Mouse (Mus musculus) intestine, embryonic 16.5 days (tissue): ENCODE data around the gene Mvb12b. TPM values are rescaled to one million over a fixed set of nuclear protein-coding genes. Genes with fewer than 3 reads are reported as not detected.

Source experiments
- ATAC-seq: fragments of 200-750 bp; cut with Nextera tagmentation; 2 replicates; pipeline ENCODE4 v1.8.0; 2017; ENCODE audit warnings: moderate TSS enrichment, moderate library complexity
- H3K27ac ChIP-seq: fragments of 300-500 bp; sonication (generic); 2 replicates; pipeline ENCODE4 v1.5.1; 2014; ENCODE audit warnings: mild to moderate bottlenecking, low read length
- H3K27me3 ChIP-seq: fragments of 300-500 bp; sonication (generic); replicated peaks from 2 replicates; pipeline ENCODE4 v1.6.1; 2014; ENCODE audit warnings: low read length, control low read depth, mixed read lengths; ENCODE audit not compliant: control insufficient read depth, insufficient read depth
- H3K36me3 ChIP-seq: fragments of 300-500 bp; sonication (generic); 2 replicates; pipeline ENCODE4 v1.6.1; 2014; ENCODE audit warnings: low read length, control low read depth; ENCODE audit not compliant: control insufficient read depth, insufficient read depth
- H3K4me1 ChIP-seq: fragments of 300-500 bp; sonication (generic); 2 replicates; pipeline ENCODE4 v1.6.1; 2014; ENCODE audit warnings: low read length, control low read depth, mixed read lengths; ENCODE audit not compliant: control insufficient read depth, insufficient read depth
- H3K4me2 ChIP-seq: fragments of 300-500 bp; sonication (generic); 2 replicates; pipeline ENCODE4 v1.6.1; 2014; ENCODE audit warnings: low read depth, low read length, control low read depth
- H3K4me3 ChIP-seq: fragments of 300-500 bp; sonication (generic); 2 replicates; pipeline ENCODE4 v1.5.1; 2014; ENCODE audit warnings: mild to moderate bottlenecking, low read length
- H3K9ac ChIP-seq: fragments of 300-500 bp; sonication (generic); 2 replicates; pipeline ENCODE4 v1.6.1; 2014; ENCODE audit warnings: low read depth, low read length
- H3K9me3 ChIP-seq: fragments of 300-500 bp; sonication (generic); 2 replicates; pipeline ENCODE4 v1.6.1; 2016; ENCODE audit warnings: low read length, control low read depth; ENCODE audit not compliant: control insufficient read depth
- WGBS: fragments of 180-500 bp; shearing (Covaris S2); extraction: QIAGEN DNeasy Blood & Tissue Kit; methylation state at CpG from one replicate; pipeline ENCODE4 v1.1.7; 2014; 5-methylcytosine and 5-hydroxymethylcytosine counted together
- polyA plus RNA-seq: library from polyadenylated mRNA; unstranded; fragments of >200 nt; fragmentation: Nextera tagmentation; extraction: Ambion mirVana; gene quantifications from 2 replicates; pipeline ENCODE4 v1.2.1, GENCODE M21; 2015

Gene Mvb12b
- polyA plus RNA-seq, 1 experiment from 2014 or later: 7.9 TPM

DNA sequence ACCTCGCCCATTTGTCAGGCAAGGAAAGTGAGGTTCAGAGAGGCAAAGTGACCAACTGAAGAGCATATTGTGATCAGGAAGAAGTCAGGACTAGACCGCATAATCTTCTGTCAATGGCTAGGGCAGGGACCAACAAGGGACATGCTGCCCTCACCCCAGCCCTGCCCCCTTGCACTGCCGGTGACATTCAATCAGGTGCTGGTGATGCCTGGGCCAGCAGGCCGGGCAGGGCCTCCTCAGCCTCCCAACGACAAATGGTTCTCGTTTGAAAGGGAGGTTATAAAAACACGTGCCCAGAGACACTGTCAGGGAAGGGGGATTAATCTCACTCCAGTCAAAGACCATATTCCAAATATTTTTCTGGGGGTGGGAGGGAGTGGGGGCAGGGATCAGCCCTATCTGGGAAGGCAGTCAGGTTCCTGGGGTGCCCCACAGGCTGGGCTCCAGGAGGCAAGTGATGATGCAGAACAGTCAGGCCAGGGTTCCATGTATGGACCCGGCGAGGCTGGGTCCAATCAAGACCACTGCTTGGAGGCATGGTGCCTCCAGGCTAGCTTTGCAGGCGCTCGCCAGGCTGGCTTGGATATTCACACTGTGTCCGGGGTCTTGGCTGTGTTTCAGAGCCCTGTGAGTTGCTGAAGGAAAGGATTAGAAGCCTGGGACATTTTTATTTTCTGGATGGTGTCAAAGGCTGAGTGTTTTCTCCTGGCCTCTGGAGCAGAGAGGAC, 168.2 kb downstream of the Mvb12b start:
- Histone ChIP-seq H3K4me2 (no peak overlapping the region), H3K9me3 (no peaks in the 10 kb centered on the region), H3K4me1 (peaks cover 4% of the 10 kb centered on the region), H3K27ac (no peak overlapping the region), H3K27me3 (peaks cover 4% of the 10 kb centered on the region), H3K9ac (no peak overlapping the region), H3K4me3 (no peak overlapping the region), H3K36me3 (no peaks in the 10 kb centered on the region)
- 54% methylated on average over 12 of the region's 12 CpGs for whole genome bisulfite sequencing
- no peak for ATAC-seq

DNA sequence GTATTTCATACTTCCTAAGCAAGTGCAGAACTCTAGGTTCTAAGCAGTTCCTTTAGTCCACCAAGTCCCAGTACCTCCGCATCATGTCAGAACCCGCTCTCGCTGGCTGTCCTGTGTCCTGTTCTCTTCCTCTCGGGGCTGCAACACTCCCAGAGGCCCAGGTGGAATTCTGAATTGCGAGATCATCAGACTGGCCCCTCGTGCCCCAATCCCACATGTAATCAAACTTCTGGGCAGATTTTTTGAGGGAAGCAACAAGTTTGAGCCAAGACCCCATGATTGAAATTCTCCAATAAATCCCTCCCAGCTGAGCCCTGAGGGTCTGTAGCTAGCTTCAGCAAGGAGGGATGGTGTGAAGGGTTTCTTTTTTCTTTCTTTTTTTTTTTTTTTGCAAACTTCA, 169.2 kb downstream of the Mvb12b start:
- no peak for ATAC-seq
- WGBS: 72% methylated on average over 6 of the region's 6 CpGs
- peaks cover 4% of the 10 kb centered on the region for H3K4me1 ChIP-seq
- no peak overlapping the region for H3K9ac ChIP-seq
- no peaks in the 10 kb centered on the region for H3K9me3 ChIP-seq
- H3K4me2 ChIP-seq: no peak overlapping the region
- H3K4me3 ChIP-seq: no peak overlapping the region
- H3K27me3 ChIP-seq: peaks cover 4% of the 10 kb centered on the region
- H3K27ac ChIP-seq: no peak overlapping the region
- H3K36me3 ChIP-seq: no peaks in the 10 kb centered on the region

DNA sequence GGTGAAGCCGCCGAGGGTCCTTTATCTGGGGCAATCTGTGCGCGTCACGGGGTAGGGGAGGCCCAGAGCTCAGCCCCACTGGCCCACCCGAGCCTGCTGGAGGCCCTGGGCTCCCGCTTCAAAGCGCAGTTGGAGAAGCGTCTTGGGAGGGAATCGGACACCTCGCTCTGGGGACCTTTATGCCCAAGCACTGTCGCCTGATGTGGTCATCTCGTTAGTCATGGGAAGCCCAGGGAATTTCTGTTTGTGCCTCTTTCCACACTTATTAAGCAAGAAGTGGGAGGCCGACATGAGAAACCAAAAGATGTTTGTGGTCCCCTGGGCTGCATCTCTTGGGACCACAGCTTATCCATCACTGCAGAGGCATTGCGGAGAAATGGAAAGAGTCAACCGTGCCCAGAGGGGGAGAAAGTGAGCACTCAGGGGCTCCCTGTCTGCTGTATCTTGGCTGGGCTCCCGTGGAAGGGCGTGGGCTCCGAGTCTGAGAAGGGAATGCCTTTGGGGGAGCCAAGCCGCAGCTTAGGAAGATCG, 169.9 kb downstream of the Mvb12b start:
- no peaks in the 10 kb centered on the region for H3K36me3 ChIP-seq
- no peak overlapping the region for H3K9ac ChIP-seq
- no peak overlapping the region for H3K4me2 ChIP-seq
- H3K4me1 ChIP-seq: peaks cover 4% of the 10 kb centered on the region
- no peak for ATAC-seq
- no peaks in the 10 kb centered on the region for H3K9me3 ChIP-seq
- no peak overlapping the region for H3K4me3 ChIP-seq
- no peak overlapping the region for H3K27ac ChIP-seq
- H3K27me3 ChIP-seq: peaks cover 4% of the 10 kb centered on the region
- WGBS: 29% methylated on average over 21 of the region's 21 CpGs

DNA sequence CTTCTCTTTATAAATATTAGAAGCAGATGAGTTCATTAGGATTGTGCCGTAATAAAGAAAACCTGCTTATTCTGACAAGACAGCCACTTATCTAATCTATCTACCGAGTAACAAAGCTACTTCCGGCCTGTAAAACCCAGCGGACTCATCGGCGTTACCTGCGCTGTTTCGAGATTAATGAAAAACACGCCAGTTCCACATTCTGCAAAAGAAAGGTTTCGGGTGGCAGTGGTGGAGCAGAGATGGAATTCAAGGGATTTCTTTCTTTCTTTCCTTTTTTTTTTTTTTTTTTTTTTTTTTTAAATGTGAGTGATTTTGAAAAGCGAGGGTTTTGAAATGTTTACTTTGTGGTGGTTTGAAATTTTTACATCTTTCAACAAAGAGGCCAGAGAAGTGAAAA, 170.4 kb downstream of the Mvb12b start:
- Histone ChIP-seq H3K27me3 (peaks cover 4% of the 10 kb centered on the region), H3K27ac (no peak overlapping the region), H3K4me2 (0 out of 2 replicates have a peak overlapping the region, but pooled peaks have one; percentile 10), H3K4me1 (peaks cover 4% of the 10 kb centered on the region), H3K4me3 (no peak overlapping the region), H3K9ac (no peak overlapping the region), H3K9me3 (no peaks in the 10 kb centered on the region), H3K36me3 (no peaks in the 10 kb centered on the region)
- WGBS: 29% methylated on average over 11 of the region's 11 CpGs
- no peak for ATAC-seq

DNA sequence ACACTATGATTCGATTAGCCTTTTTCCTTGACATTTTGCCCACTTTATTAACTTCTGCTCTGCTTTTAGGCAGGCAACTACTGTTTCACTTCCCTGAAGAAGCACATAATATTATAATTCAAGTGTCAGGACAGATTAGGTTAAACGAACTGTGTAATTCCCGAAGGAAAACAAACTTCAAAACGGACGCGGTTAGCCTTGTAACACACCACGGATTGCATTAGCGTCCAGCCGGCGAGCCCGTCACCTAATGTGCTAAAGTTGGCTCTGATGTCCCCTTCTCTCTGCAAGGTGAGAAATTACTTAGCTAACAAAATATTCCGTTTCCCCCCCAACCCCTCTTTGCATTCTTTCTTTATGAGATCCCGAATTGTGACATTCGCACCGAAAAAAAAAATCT, 170.9 kb downstream of the Mvb12b start:
- ATAC-seq: no peak
- WGBS: 46% methylated on average over 15 of the region's 15 CpGs
- no peak overlapping the region for H3K27ac ChIP-seq
- H3K36me3 ChIP-seq: no peaks in the 10 kb centered on the region
- H3K4me1 ChIP-seq: peaks cover 4% of the 10 kb centered on the region
- no peak overlapping the region for H3K4me3 ChIP-seq
- no peaks in the 10 kb centered on the region for H3K9me3 ChIP-seq
- no peak overlapping the region for H3K9ac ChIP-seq
- H3K4me2 ChIP-seq: 0 out of 2 replicates have a peak overlapping the region, but pooled peaks have one; percentile 10
- H3K27me3 ChIP-seq: peaks cover 4% of the 10 kb centered on the region

DNA sequence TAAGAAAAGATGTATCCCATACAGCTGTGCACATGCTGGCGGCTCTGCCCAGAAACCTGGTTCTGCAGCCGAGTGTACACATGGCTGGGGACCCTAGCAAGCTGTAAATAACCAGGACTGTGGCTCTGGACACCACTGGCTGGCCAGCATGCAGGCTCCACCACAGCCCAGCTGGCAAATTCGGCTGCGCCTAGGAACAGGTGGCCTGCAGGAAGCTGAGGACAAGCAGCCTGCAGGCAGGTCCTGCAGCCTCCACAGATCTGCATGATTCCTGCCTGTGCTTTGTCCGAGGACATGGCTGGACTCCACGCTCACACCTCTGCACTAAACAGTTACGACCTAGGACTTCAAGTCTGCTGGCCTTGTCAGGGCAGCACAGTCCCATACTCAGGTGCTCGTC, 172.8 kb downstream of the Mvb12b start:
- Histone ChIP-seq H3K4me2 (no peak overlapping the region), H3K4me3 (no peak overlapping the region), H3K9ac (no peak overlapping the region), H3K9me3 (no peaks in the 10 kb centered on the region), H3K27ac (no peak overlapping the region), H3K27me3 (peaks cover 4% of the 10 kb centered on the region), H3K4me1 (no peaks in the 10 kb centered on the region; the same call in 1 of the 2 replicates), H3K36me3 (no peaks in the 10 kb centered on the region)
- ATAC-seq: no peak
- 48% methylated on average over 8 of the region's 8 CpGs for WGBS

DNA sequence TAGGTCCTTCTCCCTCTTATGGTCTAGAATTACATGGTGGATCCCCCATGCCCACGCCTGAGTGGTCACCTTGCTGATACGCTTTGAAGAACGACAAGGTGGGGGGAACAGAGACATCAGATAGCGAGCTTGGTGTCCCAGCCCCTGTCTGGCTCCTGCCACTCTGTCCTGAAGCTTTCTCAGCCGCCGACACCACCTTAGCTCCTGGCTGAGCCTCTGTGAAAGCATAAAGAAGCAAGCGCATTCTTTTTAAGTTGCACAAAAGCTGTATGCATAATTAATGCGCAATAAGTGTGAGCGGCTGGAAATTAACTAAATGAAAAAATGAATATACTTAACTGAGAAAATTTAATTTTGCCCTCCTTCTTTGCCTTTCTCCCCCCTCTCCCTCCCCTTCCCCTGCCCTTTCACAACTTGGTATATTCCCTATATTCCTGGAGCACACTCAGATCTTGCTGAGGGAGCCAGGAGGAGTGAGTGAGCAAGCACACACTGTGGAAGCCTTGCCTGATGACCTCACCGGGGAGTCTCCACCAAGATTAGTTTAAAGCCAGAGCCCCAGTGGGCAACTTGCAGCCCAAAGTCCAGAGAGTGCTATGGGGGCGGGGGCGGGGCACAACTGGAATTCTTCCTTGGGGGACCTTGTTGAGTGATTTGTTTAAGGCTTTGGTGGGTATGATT, 174.0 kb downstream of the Mvb12b start:
- Histone ChIP-seq H3K9ac (no peak overlapping the region), H3K4me1 (no peaks in the 10 kb centered on the region), H3K4me2 (no peak overlapping the region), H3K27ac (no peak overlapping the region), H3K27me3 (peaks cover 4% of the 10 kb centered on the region), H3K9me3 (no peaks in the 10 kb centered on the region), H3K4me3 (no peak overlapping the region), H3K36me3 (no peaks in the 10 kb centered on the region)
- whole genome bisulfite sequencing: 51% methylated on average over 12 of the region's 12 CpGs
- ATAC-seq: no peak

DNA sequence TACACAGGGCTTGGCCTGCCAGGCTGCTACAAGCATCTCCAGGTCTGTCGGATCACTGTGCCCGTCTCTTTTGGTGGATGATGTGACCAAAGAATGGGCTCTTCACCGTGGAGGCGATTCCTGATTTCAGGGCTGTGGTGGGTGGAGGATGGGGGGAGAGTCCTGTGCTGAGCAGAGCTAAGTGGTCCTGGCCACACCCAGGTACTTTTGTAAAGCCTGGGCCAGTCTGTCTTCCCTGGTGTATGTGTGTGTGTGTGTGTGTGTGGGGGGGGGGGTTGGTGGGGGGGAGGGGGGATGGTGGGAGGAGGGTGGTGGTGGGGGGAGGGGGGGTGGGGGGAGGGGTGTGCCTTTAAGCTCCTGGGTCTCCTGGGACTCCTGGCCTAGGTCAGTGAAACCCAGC, 174.9 kb downstream of the Mvb12b start:
- Histone ChIP-seq H3K27me3 (peaks cover 2% of the 10 kb centered on the region), H3K9ac (no peak overlapping the region), H3K36me3 (no peaks in the 10 kb centered on the region), H3K4me3 (no peak overlapping the region), H3K4me2 (no peak overlapping the region), H3K9me3 (no peaks in the 10 kb centered on the region), H3K4me1 (no peaks in the 10 kb centered on the region), H3K27ac (no peak overlapping the region)
- no peak for ATAC-seq
- 27% methylated on average over 4 of the region's 4 CpGs for WGBS

DNA sequence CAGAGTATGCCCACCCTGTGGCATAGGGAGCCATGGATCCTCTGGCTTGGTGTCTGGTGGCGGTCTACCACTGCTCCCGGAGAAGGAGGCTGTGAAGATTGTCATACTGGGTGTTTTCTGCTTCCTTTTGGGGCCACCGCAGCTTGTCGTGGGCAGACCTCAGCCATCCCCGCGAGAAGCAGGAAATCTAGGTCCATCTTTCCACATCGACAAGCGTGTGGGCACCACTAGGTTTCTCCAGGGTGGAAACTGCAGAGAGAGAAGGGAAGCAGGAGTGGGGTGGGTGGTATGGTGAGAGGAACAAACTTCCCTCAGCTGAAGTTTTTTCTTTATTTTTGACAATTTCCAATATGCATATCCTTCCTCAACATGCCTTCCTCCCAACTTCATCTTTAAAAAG, 178.9 kb downstream of the Mvb12b start:
- Histone ChIP-seq H3K9ac (no peak overlapping the region), H3K9me3 (no peaks in the 10 kb centered on the region), H3K27ac (no peak overlapping the region), H3K4me1 (no peaks in the 10 kb centered on the region), H3K4me2 (no peak overlapping the region), H3K27me3 (peaks cover 15% of the 10 kb centered on the region; the same call in 1 of the 2 replicates), H3K36me3 (no peaks in the 10 kb centered on the region), H3K4me3 (no peak overlapping the region)
- 92% methylated on average over 8 of the region's 8 CpGs for WGBS
- no peak for ATAC-seq
